Comparison of ENCODE assay signal across 13 mouse cellular contexts in the genomic region with DNA sequence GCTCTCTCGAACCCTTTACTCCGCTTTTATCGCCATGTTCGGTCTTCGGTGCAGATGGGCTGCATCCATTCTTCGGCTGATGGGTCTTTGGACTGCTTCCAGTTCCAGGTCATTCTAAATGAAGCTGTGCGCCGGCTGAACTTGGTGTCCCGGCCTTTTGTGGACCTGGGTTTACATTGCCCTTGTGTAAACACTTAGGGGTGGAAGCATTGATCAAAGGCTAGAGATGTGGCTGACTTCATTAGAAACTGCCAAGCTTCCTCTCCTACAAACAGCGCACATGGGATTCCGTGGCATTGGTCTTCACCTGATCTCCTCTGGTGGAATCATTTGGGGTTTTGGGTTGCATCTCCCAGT. TPM values are rescaled to one million over a fixed set of nuclear protein-coding genes. Genes with fewer than 3 reads are reported as not detected.
A peak's percentile ranks its signal among the peaks of the same experiment; 100 is the strongest.
DNase-seq lines count a peak whose midpoint lies in the region; ATAC-seq and TF ChIP-seq lines count a peak whose summit lies in the region.
"Had no signal": no experiment of that assay in that cellular context is flagged by ENCODE, and none has a peak within 500 bp of the region (broad histone marks: within the 10 kb centered on the region; RNA-seq: fewer than 3 reads in every experiment).

No protein-coding gene starts in this region.

- WGBS in forebrain, embryonic 12.5 days: 79% methylated on average over 11 of the region's 11 CpGs
- 52% methylated on average over 11 of the region's 11 CpGs for WGBS in forebrain, postnatal 0 days
- WGBS in kidney, postnatal 0 days: 39% methylated on average over 11 of the region's 11 CpGs
- 44% methylated on average over 11 of the region's 11 CpGs for WGBS in kidney, adult 2 months
- 58% methylated on average over 11 of the region's 11 CpGs for WGBS in liver, embryonic 15.5 days (ENCODE audit: insufficient replicate concordance)

- H3K4me1 ChIP-seq in forebrain, embryonic 12.5 days: peaks cover 8% of the 10 kb centered on the region; the same call in 1 of the 2 replicates
- no peaks in the 10 kb centered on the region for H3K4me1 ChIP-seq in forebrain, postnatal 0 days (ENCODE audit: insufficient read depth)
- H3K4me1 ChIP-seq in kidney, postnatal 0 days (replicated peaks; ENCODE audit: insufficient read depth, low read length): no peaks in the 10 kb centered on the region
- H3K4me1 ChIP-seq in kidney, adult 2 months (ENCODE audit: control insufficient read depth, insufficient read depth, low read length): no peaks in the 10 kb centered on the region
- peaks cover 0 to 4% of the 10 kb centered on the region in 2 experiments; a peak in 2 of 4 replicates for H3K4me1 ChIP-seq in ES-E14 (ENCODE audit: control insufficient read depth in 2 of 2, insufficient read depth in 2 of 2, low read length in 2 of 2, poor library complexity in 1 of 2)
- H3K4me1 ChIP-seq in liver, embryonic 15.5 days (replicated peaks): no peaks in the 10 kb centered on the region; the same call in 1 of the 2 replicates

- TF ChIP-seq CTCF in forebrain, postnatal 0 days (IDR thresholded peaks at IDR 0.05; ENCODE audit: low read depth): no peak
- no peak for TF ChIP-seq CTCF in kidney, postnatal 0 days (IDR thresholded peaks at IDR 0.05; ENCODE audit: low read depth)
- no peak for TF ChIP-seq CTCF in kidney, adult 2 months (conservative IDR thresholded peaks at IDR 0.05; ENCODE audit: insufficient read depth, insufficient read length, low read depth, low read length)

- in situ Hi-C loops in ES-E14 (cut with MboI; ENCODE audit: low sequenced_read_pairs in 2 of 2, unreplicated experiment in 2 of 2): loop anchor here in 1 of 2 experiments (10.0 kb wide), 1 partner anchor 125 kb away; no protein-coding TSS in a partner anchor

- no peaks in the 10 kb centered on the region for H3K9me3 ChIP-seq in forebrain, embryonic 12.5 days
- no peaks in the 10 kb centered on the region for H3K9me3 ChIP-seq in forebrain, postnatal 0 days (ENCODE audit: low read length)
- no peaks in the 10 kb centered on the region for H3K9me3 ChIP-seq in kidney, postnatal 0 days (replicated peaks; ENCODE audit: low read length)
- no peaks in the 10 kb centered on the region for H3K9me3 ChIP-seq in ES-E14 (ENCODE audit: control insufficient read depth, insufficient read depth, low read depth, low read length)
- H3K9me3 ChIP-seq in liver, embryonic 15.5 days (replicated peaks): no peaks in the 10 kb centered on the region
- H3K9me3 ChIP-seq: megakaryocyte, embryonic 14.5 days had no signal

- H3K36me3 ChIP-seq in forebrain, embryonic 12.5 days (replicated peaks): no peaks in the 10 kb centered on the region
- H3K36me3 ChIP-seq in forebrain, postnatal 0 days (ENCODE audit: insufficient read depth): no peaks in the 10 kb centered on the region
- no peaks in the 10 kb centered on the region for H3K36me3 ChIP-seq in kidney, postnatal 0 days (ENCODE audit: insufficient read depth, low read length)
- H3K36me3 ChIP-seq in kidney, adult 2 months (ENCODE audit: control insufficient read depth, insufficient read depth, low read length): no peaks in the 10 kb centered on the region
- no peaks in the 10 kb centered on the region for H3K36me3 ChIP-seq in ES-E14 (ENCODE audit: control insufficient read depth, insufficient read depth, low read length, poor library complexity, severe bottlenecking)
- no peaks in the 10 kb centered on the region for H3K36me3 ChIP-seq in liver, embryonic 15.5 days (replicated peaks)

- H3K4me2 ChIP-seq in forebrain, embryonic 12.5 days: 0 out of 2 replicates have a peak overlapping the region, but pooled peaks have one; percentile 8
- H3K4me2 ChIP-seq in forebrain, postnatal 0 days (ENCODE audit: low read depth): no peak overlapping the region
- H3K4me2 ChIP-seq in kidney, postnatal 0 days (ENCODE audit: low read length): peak overlapping the region; percentile 45
- H3K4me2 ChIP-seq in liver, embryonic 15.5 days: peak overlapping the region; percentile 46

- no peak overlapping the region for H3K27ac ChIP-seq in forebrain, embryonic 12.5 days
- H3K27ac ChIP-seq in forebrain, postnatal 0 days (ENCODE audit: low read depth, low read length): no peak overlapping the region
- no peak overlapping the region for H3K27ac ChIP-seq in kidney, postnatal 0 days
- no peak overlapping the region for H3K27ac ChIP-seq in kidney, adult 2 months (ENCODE audit: insufficient read depth, low read depth, low read length)
- H3K27ac ChIP-seq in ES-E14 (ENCODE audit: insufficient read depth, low read depth, low read length, poor library complexity, severe bottlenecking): no peak overlapping the region
- no peak overlapping the region for H3K27ac ChIP-seq in liver, embryonic 15.5 days (replicated peaks)

- ATAC-seq in forebrain, embryonic 12.5 days (ENCODE audit: low FRiP score): no peak
- ATAC-seq in forebrain, postnatal 0 days: no peak
- ATAC-seq in kidney, postnatal 0 days (replicated peaks; ENCODE audit: low FRiP score, low read depth): no peak
- no peak for ATAC-seq in liver, embryonic 15.5 days (ENCODE audit: insufficient read depth)
- no peak for ATAC-seq in monocyte, adult 5-6 weeks (replicated peaks; ENCODE audit: insufficient number of reproducible peaks, low FRiP score, low TSS enrichment, poor library complexity, severe bottlenecking)

- H3K4me3 ChIP-seq in forebrain, embryonic 12.5 days (replicated peaks): no peak overlapping the region
- no peak overlapping the region for H3K4me3 ChIP-seq in forebrain, postnatal 0 days (ENCODE audit: low read depth, low read length)
- peak overlapping the region; percentile 3; the same call in 1 of the 2 replicates for H3K4me3 ChIP-seq in kidney, postnatal 0 days (replicated peaks; ENCODE audit: low read depth, low read length)
- no peak overlapping the region for H3K4me3 ChIP-seq in kidney, adult 2 months (ENCODE audit: insufficient read depth, low read depth, low read length)
- peak overlapping the region in 1 of 2 experiments; percentile 22; a peak in 1 of 4 replicates for H3K4me3 ChIP-seq in ES-E14 (ENCODE audit: insufficient read depth in 1 of 2, low read depth in 1 of 2, low read length in 2 of 2, poor library complexity in 1 of 2, severe bottlenecking in 1 of 2)
- H3K4me3 ChIP-seq in liver, embryonic 15.5 days (replicated peaks): no peak overlapping the region
- H3K4me3 ChIP-seq: megakaryocyte, embryonic 14.5 days had no signal

- no peak for TF ChIP-seq POLR2A in kidney, adult 2 months (IDR thresholded peaks at IDR 0.05; ENCODE audit: low read depth, low read length)

- peaks cover 29% of the 10 kb centered on the region; the same call in 1 of the 2 replicates for H3K27me3 ChIP-seq in forebrain, embryonic 12.5 days
- no peaks in the 10 kb centered on the region; the same call in 1 of the 2 replicates for H3K27me3 ChIP-seq in forebrain, postnatal 0 days (ENCODE audit: insufficient read depth, low read length)
- no peaks in the 10 kb centered on the region for H3K27me3 ChIP-seq in kidney, postnatal 0 days (ENCODE audit: insufficient read depth, low read length)
- H3K27me3 ChIP-seq in kidney, adult 2 months (replicated peaks; ENCODE audit: control insufficient read depth, insufficient read depth, low read length): no peaks in the 10 kb centered on the region
- H3K27me3 ChIP-seq in liver, embryonic 15.5 days: no peaks in the 10 kb centered on the region; the same call in 1 of the 2 replicates

- DNase-seq in forebrain, postnatal 0 days: no peak
- no peak for DNase-seq in kidney, postnatal 0 days (ENCODE audit: low spot score)
- no peak for DNase-seq in kidney, adult 2 months
- no peak for DNase-seq in ES-E14 (ENCODE audit: low read depth, low spot score)
- DNase-seq in cerebellum, postnatal 14 days: no peak
- DNase-seq: heart, postnatal 36 days had no signal

- H3K9ac ChIP-seq in forebrain, embryonic 12.5 days: no peak overlapping the region
- no peak overlapping the region for H3K9ac ChIP-seq in forebrain, postnatal 0 days
- H3K9ac ChIP-seq in kidney, postnatal 0 days (ENCODE audit: low read depth, low read length): peak overlapping the region; percentile 28; the same call in 1 of the 2 replicates
- 0 out of 2 replicates have a peak overlapping the region, but pooled peaks have one; percentile 16 for H3K9ac ChIP-seq in ES-E14 (ENCODE audit: insufficient read depth, low read depth, low read length, poor library complexity, severe bottlenecking)
- no peak overlapping the region for H3K9ac ChIP-seq in liver, embryonic 15.5 days

TF ChIP-seq in ES-E14, 5 proteins besides CTCF, POLR2A, EP300 and RAD21:
- TF ChIP-seq MAFK (IDR thresholded peaks at IDR 0.05; ENCODE audit: insufficient read depth, low read depth, low read length) (no peak), ZC3H11A (IDR thresholded peaks at IDR 0.05; ENCODE audit: borderline replicate concordance, low read depth, low read length) (no peak), ZNF384 (IDR thresholded peaks at IDR 0.05; ENCODE audit: low read depth, low read length) (no peak)

RNA-seq across cellular contexts. Expression of a gene that starts 20.7 kb away (rescaled TPM):
- polyA plus RNA-seq in forebrain, embryonic 12.5 days (2016; fragmentation: Nextera tagmentation; extraction: Ambion mirVana): 1.00 and 1.0 TPM in 2 replicates
- 0.67 and 0.77 TPM in 2 replicates for total RNA-seq in forebrain, postnatal 0 days (2014; rRNA removed)
- polyA plus RNA-seq in forebrain, postnatal 0 days (2015; fragmentation: Nextera tagmentation; extraction: Ambion mirVana): 0.44 and 0.63 TPM in 2 replicates
- polyA plus RNA-seq in kidney, postnatal 0 days (2015; fragmentation: Nextera tagmentation; extraction: Ambion mirVana): 1.4 and 1.6 TPM in 2 replicates
- 0.09 and 0.22 TPM in 2 replicates for polyA plus RNA-seq in kidney, adult 2 months (2012; rRNA removed)
- total RNA-seq in ES-E14 (2012; rRNA removed): 3.6 and 5.6 TPM in 2 replicates
- polyA plus RNA-seq in liver, embryonic 15.5 days (2015; fragmentation: Nextera tagmentation; extraction: Ambion mirVana): 0.40 and 0.62 TPM in 2 replicates
- 2.3 to 8.7 TPM (median 4.6 TPM) in 3 replicates for total RNA-seq in monocyte, adult 5-6 weeks (2017)

RNA-seq across cellular contexts. Expression of a gene that starts 36.1 kb away (rescaled TPM):
- polyA plus RNA-seq in forebrain, embryonic 12.5 days (2016; fragmentation: Nextera tagmentation; extraction: Ambion mirVana): 0.41 and 0.82 TPM in 2 replicates
- total RNA-seq in forebrain, postnatal 0 days (2014; rRNA removed): 0.62 and 0.67 TPM in 2 replicates
- polyA plus RNA-seq in forebrain, postnatal 0 days (2015; fragmentation: Nextera tagmentation; extraction: Ambion mirVana): 0.52 and 0.76 TPM in 2 replicates
- polyA plus RNA-seq in kidney, postnatal 0 days (2015; fragmentation: Nextera tagmentation; extraction: Ambion mirVana): not detected in 2 replicates
- not detected in 2 replicates for polyA plus RNA-seq in kidney, adult 2 months (2012; rRNA removed)
- 7.5 and 10.7 TPM in 2 replicates for total RNA-seq in ES-E14 (2012; rRNA removed)
- not detected in 2 replicates for polyA plus RNA-seq in liver, embryonic 15.5 days (2015; fragmentation: Nextera tagmentation; extraction: Ambion mirVana)
- total RNA-seq in monocyte, adult 5-6 weeks (2017): not detected in 3 replicates
- total RNA-seq: common myeloid progenitor, adult 5-6 weeks; gastrocnemius, adult 18-20 months; heart, postnatal 36 days; left cerebral cortex, postnatal 25 days had no signal

Comparison
In these comparisons a context has a peak if more than half of its experiments do, and no peak if none do; other contexts are left out.
1. H3K9ac ChIP-seq: peak in kidney, postnatal 0 days (single experiment) and ES-E14 (single experiment); none in forebrain, embryonic 12.5 days (single experiment), forebrain, postnatal 0 days (single experiment) and liver, embryonic 15.5 days (single experiment).